Mouse (Mus musculus) G1E (cell line): ENCODE measurements around the gene Rabep1.

Source experiments
- CTCF ChIP-seq: IDR thresholded peaks from 2 replicates; pipeline ENCODE4 v1.5.1; 2012; ENCODE audit warnings: low read depth, low read length, inconsistent platforms, mixed read lengths
- GATA1 ChIP-seq: IDR thresholded peaks from 2 replicates; pipeline ENCODE4 v1.6.1; 2012; ENCODE audit warnings: borderline replicate concordance, low read length, inconsistent platforms, mixed read lengths
- TAL1 ChIP-seq: conservative IDR thresholded peaks from 2 replicates; pipeline ENCODE4 v1.6.1; 2012; ENCODE audit warnings: low read depth, low read length, inconsistent platforms, mixed read lengths

GRCm38 (mm10) chr11:70891616-70892015 lies 47.0 kb downstream of the Rabep1 start:
- TF ChIP-seq CTCF = no peak
- TF ChIP-seq GATA1 = no peak
- TF ChIP-seq TAL1 = no peak
